Mouse (Mus musculus) liver, embryonic 14.5 days (tissue): Measurements from ENCODE around the gene Trim26.
A peak's percentile ranks its signal among the peaks of the same experiment; 100 is the strongest.

Experiments used
- CTCF ChIP-seq: IDR thresholded peaks from 2 replicates; pipeline ENCODE4 v1.5.1; 2016; ENCODE audit warnings: antibody characterized with exemption, low read depth, control low read depth
- EP300 ChIP-seq: IDR thresholded peaks from 2 replicates; pipeline ENCODE4 v1.6.1; 2016; ENCODE audit warnings: antibody characterized with exemption, low read depth

- TF ChIP-seq CTCF (peak; percentile 60), EP300 (no peak)
Observed at GRCm38 (mm10) chr17:36835591-36836426, 1.1 kb upstream of the Trim26 start.
